Mouse (Mus musculus) heart, embryonic 16.5 days (tissue): ENCODE measurements around the gene Sell. TPM values are rescaled to one million over a fixed set of nuclear protein-coding genes. Genes with fewer than 3 reads are reported as not detected.

Experiments
- ATAC-seq: fragments of 200-750 bp; cut with Nextera tagmentation; replicated peaks from 2 replicates; pipeline ENCODE4 v1.8.0; 2017; ENCODE audit warnings: moderate number of reproducible peaks; ENCODE audit not compliant: insufficient read depth, low FRiP score; ENCODE audit errors: extremely low read depth
- H3K27ac ChIP-seq: fragments of 300-500 bp; sonication (generic); 2 replicates; pipeline ENCODE4 v1.5.1; 2014; ENCODE audit warnings: mild to moderate bottlenecking, low read length, control low read depth, moderate library complexity
- H3K27me3 ChIP-seq: fragments of 300-500 bp; sonication (generic); 2 replicates; pipeline ENCODE4 v1.6.1; 2014; ENCODE audit warnings: low read length, mixed read lengths; ENCODE audit not compliant: control insufficient read depth, insufficient read depth
- H3K36me3 ChIP-seq: fragments of 300-500 bp; sonication (generic); 2 replicates; pipeline ENCODE4 v1.6.1; 2014; ENCODE audit not compliant: control insufficient read depth, insufficient read depth
- H3K4me1 ChIP-seq: fragments of 300-500 bp; sonication (generic); 2 replicates; pipeline ENCODE4 v1.6.1; 2014; ENCODE audit warnings: low read length, mixed read lengths; ENCODE audit not compliant: control insufficient read depth, insufficient read depth
- H3K4me2 ChIP-seq: fragments of 300-500 bp; sonication (generic); 2 replicates; pipeline ENCODE4 v1.6.1; 2014; ENCODE audit warnings: low read depth, mild to moderate bottlenecking, control low read depth, low read length
- H3K4me3 ChIP-seq: fragments of 300-500 bp; sonication (generic); 2 replicates; pipeline ENCODE4 v1.5.1; 2014; ENCODE audit warnings: mild to moderate bottlenecking, control low read depth, low read length
- H3K9ac ChIP-seq: fragments of 300-500 bp; sonication (generic); 2 replicates; pipeline ENCODE4 v1.6.1; 2014; ENCODE audit warnings: low read length, control low read depth
- H3K9me3 ChIP-seq: fragments of 300-500 bp; sonication (generic); replicated peaks from 2 replicates; pipeline ENCODE4 v1.6.1; 2016; ENCODE audit warnings: low read length; ENCODE audit not compliant: control insufficient read depth
- WGBS: fragments of 180-500 bp; shearing (Covaris S2); extraction: QIAGEN DNeasy Blood & Tissue Kit; methylation state at CpG from one replicate; pipeline ENCODE4 v1.1.7; 2014; 5-methylcytosine and 5-hydroxymethylcytosine counted together
- polyA plus RNA-seq: library from polyadenylated mRNA; unstranded; fragments of >200 nt; fragmentation: Nextera tagmentation; extraction: Ambion mirVana; gene quantifications from 2 replicates; pipeline ENCODE4 v1.2.1, GENCODE M21; 2015

The Sell gene
- polyA plus RNA-seq, 1 experiment from 2014 or later = 21.8 TPM

DNA sequence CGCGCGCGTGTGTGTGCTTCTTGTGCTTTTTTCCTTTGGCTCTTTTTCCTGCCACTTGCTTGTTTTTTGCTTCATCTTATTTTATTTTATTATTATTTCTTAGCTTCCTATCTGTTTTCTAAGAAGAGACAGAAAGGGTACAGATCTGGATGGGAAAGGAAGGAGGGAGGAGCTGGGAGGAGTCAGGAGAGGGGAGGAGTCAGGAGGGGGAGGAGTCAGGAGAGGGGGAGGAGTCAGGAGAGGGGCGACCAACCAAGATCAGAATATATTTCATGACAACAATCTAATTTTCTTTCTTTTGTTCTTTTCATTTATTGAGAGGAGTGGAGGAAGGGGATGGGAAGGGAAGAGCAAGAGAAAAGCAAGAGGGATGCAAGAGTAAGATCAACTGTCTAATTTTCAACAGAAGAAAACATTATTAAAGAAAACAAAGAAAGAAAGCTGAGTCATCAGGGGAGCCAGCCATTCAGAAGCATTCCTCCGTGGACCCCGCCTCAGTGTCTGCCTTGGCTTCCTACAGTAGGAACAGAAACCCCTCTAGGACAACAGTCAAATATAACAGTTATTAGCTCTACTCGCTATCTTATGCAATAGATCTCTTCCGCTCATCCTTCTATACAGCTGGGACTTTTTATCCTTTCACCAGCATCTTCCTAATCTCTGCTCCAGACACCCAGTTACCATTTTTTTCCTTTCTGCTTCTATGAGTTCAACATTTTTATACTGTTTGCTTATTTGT, 49.0 kb downstream of the Sell start:
- Histone ChIP-seq H3K9ac (no peak overlapping the region), H3K4me3 (no peak overlapping the region), H3K4me2 (no peak overlapping the region), H3K27me3 (no peaks in the 10 kb centered on the region), H3K36me3 (no peaks in the 10 kb centered on the region), H3K4me1 (no peaks in the 10 kb centered on the region), H3K27ac (no peak overlapping the region), H3K9me3 (0 out of 2 replicates have a peak, but pooled peaks cover 2% of the 10 kb centered on the region)
- no peak for ATAC-seq
- 90% methylated on average over 9 of the region's 9 CpGs for WGBS

DNA sequence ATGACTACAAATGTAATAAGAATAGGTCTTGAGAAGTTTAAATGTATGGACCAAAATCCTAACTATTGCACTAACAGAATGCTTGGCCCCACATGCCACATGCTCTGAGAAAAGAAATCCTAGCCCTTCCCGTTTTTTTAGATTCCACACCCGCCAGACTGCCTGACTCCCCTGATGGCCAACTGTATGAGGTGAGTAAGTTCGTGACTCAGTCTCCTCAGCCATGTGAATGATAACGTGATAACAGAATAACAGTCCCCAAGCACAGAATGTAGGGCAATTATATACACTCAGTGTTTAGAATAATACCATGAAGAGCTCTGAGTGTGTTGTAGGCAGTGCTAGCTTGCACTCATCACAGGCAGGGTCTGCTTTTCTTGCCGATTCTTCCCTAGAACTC, 52.5 kb downstream of the Sell start:
- Histone ChIP-seq H3K4me1 (no peaks in the 10 kb centered on the region), H3K9ac (no peak overlapping the region), H3K4me2 (no peak overlapping the region), H3K9me3 (0 out of 2 replicates have a peak, but pooled peaks cover 2% of the 10 kb centered on the region), H3K27me3 (no peaks in the 10 kb centered on the region), H3K4me3 (no peak overlapping the region), H3K27ac (no peak overlapping the region), H3K36me3 (no peaks in the 10 kb centered on the region)
- no peak for ATAC-seq
- WGBS = 68% methylated on average over 5 of the region's 5 CpGs

DNA sequence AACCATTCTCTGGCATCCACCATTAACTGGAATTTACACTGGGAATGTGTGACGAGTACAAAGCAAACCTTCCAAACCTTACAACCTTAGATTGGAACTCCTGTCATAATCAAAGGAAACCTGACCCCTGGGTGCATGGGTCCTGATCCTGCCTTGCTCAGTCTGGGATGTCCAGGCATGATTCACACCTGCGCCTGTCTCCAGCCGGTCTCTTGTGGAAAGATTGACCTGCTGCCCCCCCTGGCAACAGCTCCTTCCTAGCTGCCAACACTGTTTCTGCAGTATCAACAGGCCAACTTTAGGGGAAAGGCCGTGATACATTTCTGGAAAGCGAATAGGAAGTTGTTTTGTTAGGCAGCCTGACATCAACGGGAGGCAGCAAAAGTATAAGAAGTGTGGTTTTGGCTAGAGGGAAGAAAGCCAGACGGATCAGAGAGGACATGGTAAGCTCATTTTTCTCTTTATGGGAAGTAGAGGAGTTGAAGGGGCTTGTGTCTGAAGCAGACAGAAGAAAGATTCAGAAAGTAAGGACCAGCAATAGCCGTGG, 53.2 kb downstream of the Sell start, which contains the start of gene Selp:
Selp (plus strand) TSS at position 318 of the 547 bp plus-strand sequence.
- H3K4me1 ChIP-seq = no peaks in the 10 kb centered on the region
- H3K27me3 ChIP-seq = no peaks in the 10 kb centered on the region
- no peaks in the 10 kb centered on the region for H3K36me3 ChIP-seq
- WGBS = 52% methylated on average over 8 of the region's 8 CpGs
- no peak within 1 kb of the TSS for H3K9ac ChIP-seq
- no peak for ATAC-seq
- H3K4me3 ChIP-seq = no peak within 1 kb of the TSS
- no peak within 1 kb of the TSS for H3K4me2 ChIP-seq
- H3K27ac ChIP-seq = no peak within 1 kb of the TSS
- 0 out of 2 replicates have a peak, but pooled peaks cover 2% of the 10 kb centered on the region for H3K9me3 ChIP-seq

DNA sequence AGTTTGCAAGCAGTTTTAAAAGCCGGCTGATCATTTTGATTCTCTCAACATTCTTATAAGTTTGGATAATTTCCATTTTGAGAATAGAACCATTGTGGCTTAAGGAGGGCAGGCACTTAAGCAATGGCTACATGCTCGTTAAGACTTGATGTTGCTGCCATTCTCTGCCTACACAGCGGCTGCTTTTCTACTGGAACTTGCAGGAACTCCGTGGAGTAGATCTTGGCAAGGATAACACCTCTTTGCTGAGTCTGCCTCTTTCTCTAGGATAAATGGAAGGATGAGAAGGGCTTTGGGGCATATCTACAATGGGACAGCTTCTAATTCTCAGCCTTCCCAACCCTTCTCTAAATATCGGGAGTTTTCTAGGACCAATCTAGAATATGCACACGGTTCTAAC, 53.9 kb downstream of the Sell start:
- 75% methylated on average over 6 of the region's 6 CpGs for WGBS
- H3K9me3 ChIP-seq = 0 out of 2 replicates have a peak, but pooled peaks cover 2% of the 10 kb centered on the region

DNA sequence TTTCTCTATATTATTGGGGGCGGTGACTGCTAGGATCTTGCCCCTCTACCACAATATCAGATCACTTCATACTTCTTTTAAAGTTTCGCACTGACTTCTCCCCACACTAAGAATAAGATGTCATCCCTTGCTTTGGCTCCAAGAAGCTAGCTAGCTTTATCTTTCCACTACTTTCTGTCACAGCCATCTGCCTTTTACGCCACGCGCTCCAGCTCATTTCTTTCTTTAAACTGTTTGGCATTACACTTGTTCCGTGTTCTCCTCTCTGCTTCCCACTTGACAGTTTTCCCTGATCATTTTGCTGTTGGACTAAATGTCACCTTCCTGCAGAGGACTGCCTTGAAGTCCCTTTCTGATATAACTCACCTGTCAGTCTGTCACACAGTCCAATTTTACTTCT, 56.1 kb downstream of the Sell start:
- Histone ChIP-seq H3K9me3 (no peaks in the 10 kb centered on the region), H3K4me2 (no peak overlapping the region), H3K36me3 (no peaks in the 10 kb centered on the region), H3K27me3 (no peaks in the 10 kb centered on the region), H3K4me1 (no peaks in the 10 kb centered on the region), H3K4me3 (no peak overlapping the region), H3K27ac (no peak overlapping the region), H3K9ac (no peak overlapping the region)
- WGBS = 81% methylated on average over 6 of the region's 6 CpGs
- ATAC-seq = no peak

More for the DNA sequence above, 53.9 kb downstream of the Sell start:
- H3K4me3 ChIP-seq = no peak overlapping the region
- H3K27ac ChIP-seq = no peak overlapping the region
- no peak overlapping the region for H3K4me2 ChIP-seq
- no peaks in the 10 kb centered on the region for H3K27me3 ChIP-seq
- H3K4me1 ChIP-seq = no peaks in the 10 kb centered on the region
- ATAC-seq = no peak
- no peaks in the 10 kb centered on the region for H3K36me3 ChIP-seq
- no peak overlapping the region for H3K9ac ChIP-seq

DNA sequence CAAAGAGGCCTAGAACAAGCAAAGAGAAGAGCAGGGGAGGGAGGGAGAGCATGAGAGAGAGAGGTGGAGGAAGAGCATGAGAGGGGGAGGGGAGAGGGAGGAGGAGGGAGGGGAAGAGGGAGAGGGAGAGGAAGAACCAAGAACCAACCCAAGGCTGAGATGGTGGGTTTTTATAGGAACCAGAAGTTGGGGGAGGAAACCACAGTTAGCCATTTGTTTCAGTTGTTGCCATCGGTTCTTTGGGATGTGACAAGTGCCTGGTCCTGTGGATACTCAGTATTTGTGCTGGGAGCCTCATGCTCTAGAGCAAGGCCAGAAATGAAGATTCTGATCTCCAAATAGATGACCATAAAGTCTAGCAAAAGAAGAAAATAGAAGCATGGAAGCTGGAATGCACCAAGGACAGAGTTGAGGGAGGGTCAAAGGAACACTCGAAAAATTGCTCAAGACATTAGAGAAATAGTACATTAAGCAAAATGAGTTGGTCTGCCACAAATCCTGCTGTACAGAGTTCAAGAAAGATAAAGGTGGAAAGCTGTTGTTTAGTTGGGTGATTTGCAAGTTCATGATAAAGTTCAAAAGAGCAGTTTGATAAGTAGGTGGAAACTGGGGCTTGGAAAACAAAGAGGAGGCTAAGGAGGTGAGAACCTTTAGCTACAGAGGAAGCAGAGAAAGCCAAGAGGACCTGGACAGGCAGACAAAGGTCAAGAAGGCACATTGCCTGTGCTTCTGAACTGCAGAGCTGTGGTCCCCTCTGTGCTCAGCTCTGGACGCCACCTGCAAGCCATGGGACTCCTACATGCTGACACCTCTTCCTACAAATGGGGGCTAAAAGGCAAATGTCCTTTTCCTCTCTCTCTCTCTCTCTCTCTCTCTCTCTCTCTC, 58.4 kb downstream of the Sell start:
- H3K9me3 ChIP-seq = no peaks in the 10 kb centered on the region
- no peak overlapping the region for H3K9ac ChIP-seq
- no peaks in the 10 kb centered on the region for H3K27me3 ChIP-seq
- no peaks in the 10 kb centered on the region for H3K4me1 ChIP-seq
- peak overlapping the region; percentile 4; the same call in 1 of the 2 replicates for H3K27ac ChIP-seq
- H3K4me2 ChIP-seq = no peak overlapping the region
- no peak overlapping the region for H3K4me3 ChIP-seq
- 44% methylated on average over 3 of the region's 3 CpGs for whole genome bisulfite sequencing
- peak; percentile 55; the same call in 1 of the 2 replicates for ATAC-seq
- H3K36me3 ChIP-seq = no peaks in the 10 kb centered on the region

DNA sequence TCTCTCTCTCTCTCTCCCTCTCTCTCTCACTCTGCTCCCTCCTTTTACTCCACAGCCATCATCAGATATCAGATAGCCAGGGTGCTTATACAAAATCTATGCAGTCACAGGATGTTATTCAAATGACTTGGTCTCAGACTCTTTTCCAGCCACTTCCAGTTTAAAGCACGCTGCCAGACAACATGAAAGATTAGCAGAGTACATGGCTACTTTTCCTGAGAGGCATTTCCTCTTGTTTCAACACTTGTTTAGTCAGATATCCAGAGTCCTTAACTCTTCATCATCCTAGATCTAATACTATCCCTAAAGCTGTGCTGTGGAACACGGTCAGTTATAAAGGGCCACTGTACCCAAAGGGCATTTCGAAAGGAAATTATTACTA, 59.0 kb downstream of the Sell start:
- Histone ChIP-seq H3K27ac (no peak overlapping the region), H3K4me3 (no peak overlapping the region), H3K9me3 (no peaks in the 10 kb centered on the region), H3K36me3 (no peaks in the 10 kb centered on the region), H3K4me2 (no peak overlapping the region), H3K27me3 (no peaks in the 10 kb centered on the region), H3K4me1 (no peaks in the 10 kb centered on the region), H3K9ac (no peak overlapping the region)
- 62% methylated on average over 3 of the region's 3 CpGs for WGBS
- no peak for ATAC-seq

DNA sequence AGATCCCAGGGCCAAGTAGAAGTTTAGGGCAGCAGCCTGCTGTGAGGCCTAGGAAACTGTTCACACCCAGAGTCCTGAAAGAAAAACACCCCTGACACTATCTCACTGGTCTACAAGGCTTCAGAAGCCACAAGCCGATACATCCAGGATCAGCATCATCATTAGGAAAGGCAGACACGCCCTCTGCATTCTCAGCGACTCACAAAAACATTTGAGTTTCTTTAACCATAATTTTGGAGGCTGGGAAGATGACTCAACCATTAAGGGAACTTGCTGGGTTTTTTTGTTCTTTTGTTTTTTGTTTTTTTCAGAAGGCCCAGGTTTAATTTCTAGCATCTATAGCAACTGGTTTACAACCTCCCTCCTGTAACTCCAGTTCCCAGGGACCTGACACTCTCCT, 62.1 kb downstream of the Sell start:
- WGBS = 62% methylated on average over 3 of the region's 3 CpGs
- Histone ChIP-seq H3K4me1 (no peaks in the 10 kb centered on the region), H3K27ac (no peak overlapping the region), H3K4me2 (no peak overlapping the region), H3K27me3 (no peaks in the 10 kb centered on the region), H3K9ac (no peak overlapping the region), H3K36me3 (no peaks in the 10 kb centered on the region), H3K4me3 (no peak overlapping the region), H3K9me3 (no peaks in the 10 kb centered on the region; the same call in 1 of the 2 replicates)
- ATAC-seq = no peak

DNA sequence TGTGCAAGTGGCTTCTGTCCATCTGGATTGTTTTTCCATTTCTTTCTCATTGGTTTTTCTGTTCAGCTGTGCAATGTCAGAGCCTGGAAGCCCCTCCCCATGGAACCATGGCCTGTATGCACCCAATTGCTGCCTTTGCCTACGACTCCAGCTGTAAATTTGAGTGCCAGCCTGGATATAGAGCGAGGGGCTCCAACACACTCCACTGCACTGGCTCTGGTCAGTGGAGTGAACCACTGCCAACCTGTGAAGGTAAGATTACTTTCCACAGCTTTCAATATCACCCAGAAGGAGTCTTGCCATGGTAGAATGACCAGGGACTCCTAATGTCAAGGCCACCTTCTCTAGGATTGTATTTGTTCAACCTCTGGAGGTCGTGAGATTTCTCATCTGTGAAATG, 68.2 kb downstream of the Sell start:
- no peak overlapping the region for H3K27ac ChIP-seq
- H3K4me2 ChIP-seq = no peak overlapping the region
- H3K9ac ChIP-seq = no peak overlapping the region
- H3K36me3 ChIP-seq = no peaks in the 10 kb centered on the region
- WGBS = 70% methylated on average over 3 of the region's 3 CpGs
- no peaks in the 10 kb centered on the region for H3K4me1 ChIP-seq
- H3K27me3 ChIP-seq = no peaks in the 10 kb centered on the region
- ATAC-seq = no peak
- H3K9me3 ChIP-seq = no peaks in the 10 kb centered on the region; the same call in 1 of the 2 replicates
- no peak overlapping the region for H3K4me3 ChIP-seq
